Mouse (Mus musculus): ENCODE measurements around the gene Gm10184. TPM values are rescaled to one million over a fixed set of nuclear protein-coding genes. Genes with fewer than 3 reads are reported as not detected.
"Not testable (repeated sequence)": the region's sequence is repeated elsewhere in the genome, so short reads cannot be mapped to it uniquely, and the experiment has no call there.

Gene Gm10184
- 69.3 and 74.6 TPM in 2 replicates for polyA plus RNA-seq (2015; fragmentation: Nextera tagmentation; extraction: Ambion mirVana)

GRCm38 (mm10) chr17:89910349-89910748 lies at the start of gene Gm10184:
Gene Gm10184, minus strand, starts transcription at chr17:89910449.
- DNase-seq (ENCODE audit: low spot score) = no peak

GRCm38 (mm10) chr17:89933950-89934349 lies 23.7 kb upstream of the Gm10184 start:
- no peak for DNase-seq (ENCODE audit: low spot score)

DNA sequence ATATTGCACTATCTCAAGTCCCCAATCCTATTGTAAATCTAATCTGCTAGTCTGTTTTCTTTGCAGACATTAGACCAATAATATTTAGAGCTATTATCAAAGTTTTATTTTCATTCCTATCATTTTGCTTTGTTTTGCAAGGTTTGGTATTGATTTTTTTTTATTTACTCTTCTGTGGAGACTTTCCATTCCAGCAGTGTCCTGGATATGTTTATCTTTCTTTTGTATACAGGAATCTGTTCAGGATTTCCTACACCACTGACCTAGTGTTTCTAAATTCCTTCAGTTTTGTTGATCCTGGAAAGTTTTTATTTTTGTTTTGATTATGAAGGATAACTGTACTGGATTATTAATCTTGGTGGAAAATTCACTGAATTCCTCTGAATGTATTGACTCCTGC lies 2.6 kb downstream of the Gm10184 start:
- DNase-seq (ENCODE audit: low spot score) = no peak

DNA sequence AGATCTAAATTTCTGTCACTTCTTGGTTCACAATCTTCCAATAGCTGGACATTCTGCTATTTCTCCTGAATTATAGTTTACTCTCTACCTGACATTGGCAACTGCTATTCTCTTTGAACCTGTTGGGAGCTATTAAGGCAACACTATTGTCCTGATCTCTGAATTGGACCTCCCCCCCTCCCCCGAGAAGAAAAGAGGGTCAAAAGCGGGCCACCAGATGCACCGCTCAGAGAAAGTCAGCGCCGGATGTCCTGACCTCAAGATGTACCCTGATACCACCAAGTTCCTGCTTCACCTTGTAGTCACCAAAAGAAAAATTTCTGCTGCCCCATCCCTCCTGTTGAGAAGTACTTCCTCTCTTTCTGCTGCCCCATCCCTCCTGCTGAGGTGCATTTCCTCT lies 5.5 kb downstream of the Gm10184 start:
- DNase-seq (ENCODE audit: low spot score) = not testable (repeated sequence)

GRCm38 (mm10) chr17:89902767-89903166 lies 7.5 kb downstream of the Gm10184 start:
- DNase-seq (ENCODE audit: low spot score) = no peak

- DNase-seq (ENCODE audit: low spot score) = no peak
These were observed 9.6 kb downstream of the Gm10184 start for GRCm38 (mm10) chr17:89900610-89901009.

- no peak for DNase-seq (ENCODE audit: low spot score)
These were observed 10.4 kb downstream of the Gm10184 start for GRCm38 (mm10) chr17:89899813-89900212.

DNA sequence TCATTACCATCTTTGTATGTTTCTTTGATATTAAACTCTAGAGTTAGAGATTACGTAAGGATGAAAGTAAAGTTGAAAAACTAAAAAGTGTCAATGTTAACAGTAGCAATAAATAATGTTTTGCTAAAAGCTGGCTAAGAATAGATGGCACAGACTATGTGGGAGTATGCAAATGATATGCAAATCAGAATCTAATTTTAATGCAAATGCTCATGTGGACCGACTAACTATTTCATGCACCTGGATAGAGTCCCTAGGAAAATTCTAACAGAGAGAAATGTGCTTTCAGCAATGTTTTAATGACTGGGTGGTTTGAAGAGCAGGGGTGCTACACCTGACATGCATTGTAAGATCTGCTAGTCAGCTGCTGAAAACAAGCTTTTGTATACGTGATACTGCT lies 45.3 kb downstream of the Gm10184 start:
- DNase-seq (ENCODE audit: low spot score) = no peak

All from thymus, postnatal 0 days (tissue).